Mouse (Mus musculus): ENCODE measurements around the gene Cdc34b. TPM values are rescaled to one million over a fixed set of nuclear protein-coding genes. Genes with fewer than 3 reads are reported as not detected.

Gene Cdc34b
- polyA plus RNA-seq, 1 experiment from 2014 or later = 0.23 TPM

Other genes with a start within 250 kb of the Cdc34b start
- gene Epn3, start 241.8 kb upstream of the Cdc34b start, polyA plus RNA-seq (2016; fragmentation: Nextera tagmentation; extraction: Ambion mirVana) = 1.7 and 2.5 TPM in 2 replicates
- gene Mycbpap, start 220.0 kb upstream of the Cdc34b start, polyA plus RNA-seq (2016; fragmentation: Nextera tagmentation; extraction: Ambion mirVana) = 4.2 and 5.2 TPM in 2 replicates
- 3.4 and 4.6 TPM in 2 replicates for gene Rsad1, start 192.5 kb upstream of the Cdc34b start, polyA plus RNA-seq (2016; fragmentation: Nextera tagmentation; extraction: Ambion mirVana)
- gene Chad, start 176.7 kb upstream of the Cdc34b start, polyA plus RNA-seq (2016; fragmentation: Nextera tagmentation; extraction: Ambion mirVana) = 0.98 and 1.5 TPM in 2 replicates
- 3.3 and 3.5 TPM in 2 replicates for gene Acsf2, start 139.9 kb upstream of the Cdc34b start, polyA plus RNA-seq (2016; fragmentation: Nextera tagmentation; extraction: Ambion mirVana)
- gene Lrrc59, start 112.0 kb upstream of the Cdc34b start, polyA plus RNA-seq (2016; fragmentation: Nextera tagmentation; extraction: Ambion mirVana) = 208 and 212 TPM in 2 replicates
- gene Mrpl27, start 88.0 kb upstream of the Cdc34b start, polyA plus RNA-seq (2016; fragmentation: Nextera tagmentation; extraction: Ambion mirVana) = 126 and 131 TPM in 2 replicates
- gene Eme1, start 87.8 kb upstream of the Cdc34b start, polyA plus RNA-seq (2016; fragmentation: Nextera tagmentation; extraction: Ambion mirVana) = 20.8 and 21.3 TPM in 2 replicates
- gene Xylt2, start 64.3 kb upstream of the Cdc34b start, polyA plus RNA-seq (2016; fragmentation: Nextera tagmentation; extraction: Ambion mirVana) = 19.4 and 20.3 TPM in 2 replicates
- gene Gm11541, start 37.3 kb upstream of the Cdc34b start, polyA plus RNA-seq (2016; fragmentation: Nextera tagmentation; extraction: Ambion mirVana) = 0.12 TPM in 1 of 2 replicates, not detected in the other
- not detected in 2 replicates for gene Tmem92, start 40.9 kb downstream of the Cdc34b start, polyA plus RNA-seq (2016; fragmentation: Nextera tagmentation; extraction: Ambion mirVana)
- 508 and 685 TPM in 2 replicates for gene Col1a1, start 194.4 kb downstream of the Cdc34b start, polyA plus RNA-seq (2016; fragmentation: Nextera tagmentation; extraction: Ambion mirVana)
- gene Hils1, start 225.8 kb downstream of the Cdc34b start, polyA plus RNA-seq (2016; fragmentation: Nextera tagmentation; extraction: Ambion mirVana) = not detected in 2 replicates
- 0.43 and 1.5 TPM in 2 replicates for gene Sgca, start 234.5 kb downstream of the Cdc34b start, polyA plus RNA-seq (2016; fragmentation: Nextera tagmentation; extraction: Ambion mirVana)
- 16.8 and 18.5 TPM in 2 replicates for gene Ppp1r9b, start 249.3 kb downstream of the Cdc34b start, polyA plus RNA-seq (2016; fragmentation: Nextera tagmentation; extraction: Ambion mirVana)

All from hindbrain, embryonic 12.5 days (tissue).